Mouse (Mus musculus): ENCODE measurements around the gene Myo1d.

Myo1d gene

DNA sequence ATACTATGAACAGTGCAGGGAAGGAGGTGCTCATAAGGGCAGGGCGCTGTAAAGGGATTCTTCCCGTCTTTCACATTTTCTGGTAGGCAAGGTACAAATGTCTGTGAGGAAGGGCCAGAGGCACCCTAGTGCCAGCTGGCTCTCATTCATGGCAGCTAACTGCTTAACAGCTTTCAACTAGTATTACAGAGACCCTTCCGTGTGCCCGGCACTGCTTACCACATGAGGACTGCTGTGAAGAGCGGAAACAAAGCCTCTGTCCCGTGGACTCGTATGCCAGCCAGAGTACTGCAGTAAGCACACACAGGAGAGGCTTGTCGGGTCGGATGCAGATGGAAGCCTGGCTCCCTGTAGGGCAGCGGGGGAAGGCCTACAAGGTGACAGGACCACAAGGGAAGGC is 229.6 kb downstream of the Myo1d start:
- DNase-seq (ENCODE audit: low spot score in 2 of 2): no peak

DNA sequence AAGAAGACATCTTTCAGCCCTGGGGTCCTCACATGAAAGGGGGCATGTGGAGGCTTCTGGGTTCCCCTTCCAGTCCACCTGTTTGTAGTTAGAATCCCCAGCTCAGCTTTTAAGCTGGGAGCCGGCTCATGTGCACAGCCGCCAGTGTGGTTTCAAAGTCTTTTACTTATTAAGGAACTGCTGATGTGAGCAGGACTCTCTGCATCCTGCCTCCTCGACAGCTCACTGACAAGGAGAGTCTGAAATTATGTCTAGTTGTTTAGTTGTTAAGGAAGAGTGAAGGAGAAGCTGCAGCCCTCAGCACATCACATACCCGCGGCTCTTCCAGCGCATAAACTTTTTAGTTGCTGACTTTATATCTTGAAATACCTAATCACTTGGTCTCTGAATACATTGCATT is 230.0 kb downstream of the Myo1d start:
- DNase-seq (ENCODE audit: low spot score in 2 of 2): no peak

- DNase-seq (ENCODE audit: low spot score in 2 of 2): no peak
Measured at GRCm38 (mm10) chr11:80546233-80546632, 233.6 kb downstream of the Myo1d start.

DNA sequence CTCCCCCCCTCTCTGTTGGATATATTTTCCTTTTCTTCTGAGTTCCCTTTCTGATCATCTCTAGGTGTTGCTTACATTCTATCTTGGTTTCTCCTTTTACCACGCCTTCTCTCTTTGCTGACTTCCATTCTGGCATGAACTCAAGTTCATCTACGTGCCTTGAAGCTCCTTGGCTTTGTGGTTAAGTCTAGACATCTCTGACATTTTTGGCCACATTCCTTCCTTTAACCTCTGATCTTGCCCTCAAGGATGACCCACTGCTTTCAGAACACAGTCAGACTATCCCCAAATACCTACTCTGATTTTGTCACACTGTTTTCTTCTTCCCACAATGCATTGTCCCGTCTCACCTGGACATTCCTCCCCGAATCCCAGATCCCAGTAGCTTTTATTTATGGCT is 240.8 kb downstream of the Myo1d start:
- DNase-seq (ENCODE audit: low spot score in 2 of 2): no peak

GRCm38 (mm10) chr11:80532966-80533365 is 246.9 kb downstream of the Myo1d start:
- no peak for DNase-seq (ENCODE audit: low spot score in 2 of 2)

GRCm38 (mm10) chr11:80529149-80529548 is 250.7 kb downstream of the Myo1d start:
- no peak for DNase-seq (ENCODE audit: low spot score in 2 of 2)

GRCm38 (mm10) chr11:80527697-80528096 is 252.1 kb downstream of the Myo1d start:
- no peak for DNase-seq (ENCODE audit: low spot score in 2 of 2)

DNA sequence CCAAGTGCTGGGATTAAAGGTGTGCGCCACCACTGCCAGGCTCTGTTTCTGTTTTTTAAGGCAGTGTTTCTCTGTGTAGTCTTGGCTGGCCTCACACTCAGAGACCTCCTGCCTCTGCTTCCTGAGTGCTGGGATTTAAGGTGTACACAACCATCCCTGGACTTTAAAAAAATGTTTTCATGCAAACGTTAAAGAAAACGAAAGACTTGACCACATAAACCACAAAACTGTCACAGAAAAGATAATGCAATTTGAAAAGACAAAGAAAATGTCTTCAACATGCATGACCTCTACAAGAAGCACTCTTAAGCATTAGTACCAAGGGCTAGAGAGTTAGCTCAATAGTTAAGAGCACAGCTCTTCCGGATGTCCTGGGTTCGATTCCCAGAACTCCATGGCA is 255.6 kb downstream of the Myo1d start:
- DNase-seq (ENCODE audit: low spot score in 2 of 2): no peak

DNA sequence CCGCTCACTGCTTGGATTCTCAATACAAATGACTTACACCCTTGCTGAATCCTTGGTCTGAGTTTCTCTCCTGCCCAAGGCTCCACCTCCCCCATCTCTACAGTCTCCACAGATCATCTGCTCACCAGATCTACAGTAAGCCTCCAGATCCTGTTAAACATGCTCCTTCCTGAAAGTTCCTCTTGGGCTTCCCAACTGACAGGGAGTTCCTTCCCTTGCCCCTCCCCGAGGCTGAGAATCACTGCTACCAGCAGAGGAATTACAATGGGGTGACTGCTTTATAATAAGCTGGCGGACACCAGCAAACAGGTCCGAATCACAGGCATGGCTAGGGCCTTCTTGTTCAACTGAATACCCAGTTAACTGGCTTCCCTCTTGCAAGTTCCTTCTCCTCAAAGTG is 256.4 kb downstream of the Myo1d start:
- DNase-seq (ENCODE audit: low spot score in 2 of 2): no peak

- DNase-seq (ENCODE audit: low spot score in 2 of 2): no peak
Measured at GRCm38 (mm10) chr11:80522852-80523251, 257.0 kb downstream of the Myo1d start.

GRCm38 (mm10) chr11:80521148-80521547 is 258.7 kb downstream of the Myo1d start:
- no peak for DNase-seq (ENCODE audit: low spot score in 2 of 2)

- peak; percentile 76 to 93 for DNase-seq (ENCODE audit: low spot score in 2 of 2)
Measured at GRCm38 (mm10) chr11:80518421-80519367, 261.1 kb downstream of the Myo1d start.

DNA sequence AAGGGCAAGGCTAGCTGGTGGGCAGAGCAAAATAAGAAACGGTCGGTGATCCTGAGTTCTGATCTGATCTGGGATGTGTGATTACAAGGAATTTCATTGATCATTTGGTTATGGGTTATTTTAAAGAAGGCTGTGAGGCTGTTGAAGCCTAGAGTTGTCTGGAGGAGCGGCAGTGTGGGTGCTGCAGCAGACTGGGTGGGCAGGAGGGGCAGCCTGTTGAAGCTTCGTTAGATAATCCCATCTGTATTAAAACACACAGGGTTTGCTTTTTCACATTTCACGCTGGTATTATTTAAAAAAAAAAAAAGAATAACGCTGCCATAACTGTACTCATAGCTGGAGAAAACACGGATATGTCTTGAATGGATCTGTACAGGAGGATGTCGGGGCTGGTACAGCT is 263.9 kb downstream of the Myo1d start:
- no peak for DNase-seq (ENCODE audit: low spot score in 2 of 2)

GRCm38 (mm10) chr11:80515346-80515745 is 264.5 kb downstream of the Myo1d start:
- DNase-seq (ENCODE audit: low spot score in 2 of 2): no peak

DNA sequence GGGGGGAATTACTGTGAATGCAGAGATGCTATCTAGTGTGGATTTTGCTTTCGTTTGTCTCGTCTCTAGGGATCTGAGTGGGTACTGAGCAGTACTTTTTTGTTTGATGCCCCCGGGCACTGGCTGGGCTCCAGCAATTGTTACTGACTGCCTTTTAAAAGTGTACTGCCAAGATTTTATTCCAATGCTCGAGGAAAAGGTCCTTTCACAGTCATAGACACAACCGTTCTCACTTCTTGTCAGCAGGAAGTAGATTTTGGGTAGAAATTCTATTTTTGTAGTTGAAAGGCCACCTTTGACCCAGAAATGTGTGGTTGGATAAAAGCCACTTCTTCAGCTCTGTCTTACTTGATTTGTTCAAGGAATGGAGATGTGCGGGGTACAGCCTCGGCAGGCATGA is 266.0 kb downstream of the Myo1d start:
- no peak for DNase-seq (ENCODE audit: low spot score in 2 of 2)

DNA sequence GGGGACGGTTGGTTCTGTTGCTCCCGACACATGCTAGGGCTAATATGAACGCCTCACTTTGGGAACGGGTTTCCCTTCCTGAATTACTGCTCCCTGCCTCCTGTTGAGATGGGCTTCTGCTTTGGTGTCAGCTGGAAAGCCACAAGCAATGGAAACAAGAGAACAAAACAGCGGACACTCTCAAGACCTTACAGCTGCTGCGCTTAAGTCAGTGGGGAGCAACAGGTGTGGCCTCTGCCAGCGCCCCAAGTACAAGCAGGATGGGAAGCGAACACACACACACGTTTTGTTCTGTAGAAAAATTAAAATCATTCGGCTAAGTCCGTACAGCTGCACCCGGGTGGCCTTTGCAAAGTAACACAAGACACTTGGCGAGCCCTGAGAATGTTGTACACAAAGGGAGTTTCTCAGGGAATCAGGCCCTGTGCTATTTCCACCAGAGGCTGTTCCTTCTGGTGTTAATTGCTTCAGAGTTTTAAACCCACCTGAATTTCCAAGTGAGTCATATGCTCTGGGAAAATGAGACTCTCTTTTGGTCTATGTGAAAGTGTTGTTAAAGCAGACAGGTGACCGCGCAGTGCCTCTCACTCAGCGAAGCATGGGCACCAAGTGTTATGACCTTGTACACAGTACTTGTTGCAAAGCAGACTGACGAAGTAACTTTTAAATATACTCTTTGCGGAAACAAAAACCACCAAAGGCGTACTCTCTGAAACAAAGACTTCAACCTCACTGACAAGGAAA is 267.3 kb downstream of the Myo1d start:
- DNase-seq (ENCODE audit: low spot score in 2 of 2): no peak

- DNase-seq (ENCODE audit: low spot score in 2 of 2): no peak
Measured at GRCm38 (mm10) chr11:80510124-80510523, 269.7 kb downstream of the Myo1d start.

DNA sequence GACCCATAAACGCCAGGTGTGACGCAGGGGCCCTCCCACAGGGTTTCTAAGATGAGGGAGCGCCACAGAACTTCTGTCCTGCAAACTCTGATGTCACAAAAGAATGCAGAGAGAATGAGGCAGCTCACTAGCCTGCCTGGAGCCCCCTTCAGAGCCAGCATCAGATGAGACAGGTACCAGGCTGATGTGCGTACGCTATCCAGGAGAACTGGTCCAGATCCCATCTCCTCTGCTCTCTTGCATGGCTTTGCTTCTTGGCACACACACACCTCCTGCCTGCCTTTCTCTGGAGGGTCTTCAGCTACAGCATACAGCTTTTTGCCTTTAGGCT is 270.7 kb downstream of the Myo1d start:
- no peak for DNase-seq (ENCODE audit: low spot score in 2 of 2)

- DNase-seq (ENCODE audit: low spot score in 2 of 2): no peak
Measured at GRCm38 (mm10) chr11:80508361-80509175, 271.3 kb downstream of the Myo1d start.

DNA sequence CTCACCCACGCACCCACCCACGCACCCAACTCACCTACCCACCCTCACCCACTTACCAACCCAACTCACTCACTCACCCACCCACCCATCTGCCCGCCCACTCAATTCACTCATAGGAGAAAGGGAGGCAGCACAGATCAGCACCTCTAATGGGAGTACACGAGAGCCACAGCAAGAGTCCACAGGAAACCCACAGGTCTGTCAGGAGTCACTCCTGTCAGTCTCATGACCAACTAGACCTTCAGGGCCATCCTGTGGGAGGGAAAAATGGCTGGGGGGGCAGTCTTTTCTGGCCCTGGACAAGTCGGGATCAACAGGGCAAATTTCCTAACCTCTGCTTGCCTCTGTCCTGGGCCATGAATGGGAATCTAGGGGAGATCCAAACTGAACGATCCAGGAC is 272.0 kb downstream of the Myo1d start:
- no peak for DNase-seq (ENCODE audit: low spot score in 2 of 2)

DNA sequence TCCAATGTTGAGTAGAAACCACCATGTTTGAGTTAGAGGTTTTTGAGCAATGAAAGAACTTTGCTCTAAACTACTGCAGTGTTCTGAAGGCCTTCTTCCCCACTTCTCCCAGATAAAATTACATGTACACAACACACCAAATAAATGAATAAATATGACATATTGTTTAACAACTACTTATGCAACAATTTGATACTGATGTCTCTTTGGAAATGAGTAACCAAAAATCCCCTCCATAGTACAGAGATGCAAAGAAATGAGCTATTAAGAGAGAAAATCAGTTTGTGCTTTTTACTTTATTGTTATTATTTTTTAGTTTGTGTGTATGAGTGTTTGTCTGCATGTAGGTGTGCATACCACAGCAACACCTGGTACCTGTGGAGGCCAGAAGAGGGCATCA is 273.3 kb downstream of the Myo1d start:
- no peak for DNase-seq (ENCODE audit: low spot score in 2 of 2)

GRCm38 (mm10) chr11:80505581-80505980 is 274.2 kb downstream of the Myo1d start:
- peak in 1 of 2 experiments; percentile 75 for DNase-seq (ENCODE audit: low spot score in 2 of 2)
